Mouse (Mus musculus) left cerebral cortex, postnatal 10 days (tissue): Measurements from ENCODE around the gene Sept14. TPM values are rescaled to one million over a fixed set of nuclear protein-coding genes. Genes with fewer than 3 reads are reported as not detected.
"Not testable (repeated sequence)": the region's sequence is repeated elsewhere in the genome, so short reads cannot be mapped to it uniquely, and the experiment has no call there.

Source experiments
- DNase-seq, 2 experiments: peaks; one replicate each; pipeline ENCODE4 v3.0.0; 2021 to 2022; ENCODE audit warnings: low spot score in 2 of 2, mixed read lengths in 1 of 2; ENCODE audit errors: extremely low spot score in 1 of 2
- intact Hi-C: fragments of 180-260 bp; cut with DNase I; formaldehyde crosslinking; loops from one replicate; pipeline ENCODE4 v1.15.1; 2025
- total RNA-seq, 2 experiments: library from RNA; stranded (reverse); gene quantifications; 2 replicates each; pipeline ENCODE4 v1.2.3; 2021

The Sept14 gene
- total RNA-seq, 2 experiments from 2014 or later, result not detected

DNA sequence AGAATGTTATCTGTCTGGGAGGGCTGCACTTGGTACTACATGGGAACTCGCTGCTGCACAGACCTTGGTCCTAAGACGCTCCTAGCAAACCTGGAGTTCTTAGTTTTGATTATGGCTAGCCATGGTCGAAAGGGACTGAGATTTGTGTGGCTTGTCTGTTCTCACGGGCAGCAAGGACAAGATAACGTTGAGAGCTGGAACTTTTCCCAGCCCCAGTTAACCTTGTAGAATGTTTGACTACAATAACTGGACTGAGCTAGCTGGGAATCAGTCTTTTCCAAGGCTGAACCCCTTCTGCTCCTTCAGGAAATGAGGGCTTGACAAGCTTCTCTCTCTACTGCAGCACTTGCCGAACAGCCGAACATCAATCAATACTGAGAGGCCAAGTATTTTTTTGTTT lies 20.7 kb downstream of the Sept14 start:
- intact Hi-C loops, result no loop called here
- no peak for DNase-seq

DNA sequence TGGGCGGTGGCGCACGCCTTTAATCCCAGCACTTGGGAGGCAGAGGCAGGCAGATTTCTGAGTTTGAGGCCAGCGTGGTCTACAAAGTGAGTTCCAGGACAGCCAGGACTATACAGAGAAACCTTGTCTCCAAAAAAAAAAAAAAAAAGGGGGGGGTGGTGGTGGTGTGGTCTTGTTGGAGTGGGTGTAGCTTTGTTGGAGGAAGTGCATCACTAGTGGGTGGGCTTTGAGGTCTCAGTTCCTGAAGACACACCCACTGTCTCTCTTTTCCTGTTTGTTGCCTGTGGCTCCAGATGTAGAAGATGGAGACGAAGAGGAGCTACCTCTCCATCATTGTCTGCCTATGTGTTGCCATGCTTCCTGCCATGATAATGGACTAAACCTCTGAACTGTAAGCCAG lies 23.2 kb downstream of the Sept14 start:
- DNase-seq, intact Hi-C loops: not testable (repeated sequence)

DNA sequence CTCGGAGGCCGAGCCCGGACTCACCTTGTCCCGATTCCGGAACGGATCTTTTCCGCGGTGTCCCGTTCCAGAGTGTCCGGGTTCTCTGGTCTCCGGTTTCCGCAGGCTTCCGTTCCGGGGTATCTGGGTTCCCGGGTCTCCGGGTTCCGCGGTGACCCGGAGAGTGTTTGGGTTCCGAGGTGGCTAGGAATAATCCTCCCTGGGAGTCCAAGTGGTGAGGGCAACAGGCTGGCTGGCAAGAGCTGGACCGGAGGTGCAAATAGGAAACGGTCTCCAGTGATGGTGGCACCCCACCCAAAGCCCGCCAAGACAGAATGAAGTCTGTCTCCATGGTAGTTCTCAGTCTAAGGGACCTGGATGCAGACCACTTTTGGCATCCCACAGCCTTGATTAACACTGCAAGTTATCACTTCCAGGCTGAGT lies 38.3 kb downstream of the Sept14 start, which contains the start of gene Zfp11:
Gene Zfp11 (minus strand): TSS at position 64 of the 423 bp plus-strand sequence.
- peak; percentile 80 to 87 for DNase-seq
- intact Hi-C loops, result loop anchor here (5.0 kb wide), 2 partner anchors 42 to 58 kb away; no protein-coding TSS in a partner anchor

DNA sequence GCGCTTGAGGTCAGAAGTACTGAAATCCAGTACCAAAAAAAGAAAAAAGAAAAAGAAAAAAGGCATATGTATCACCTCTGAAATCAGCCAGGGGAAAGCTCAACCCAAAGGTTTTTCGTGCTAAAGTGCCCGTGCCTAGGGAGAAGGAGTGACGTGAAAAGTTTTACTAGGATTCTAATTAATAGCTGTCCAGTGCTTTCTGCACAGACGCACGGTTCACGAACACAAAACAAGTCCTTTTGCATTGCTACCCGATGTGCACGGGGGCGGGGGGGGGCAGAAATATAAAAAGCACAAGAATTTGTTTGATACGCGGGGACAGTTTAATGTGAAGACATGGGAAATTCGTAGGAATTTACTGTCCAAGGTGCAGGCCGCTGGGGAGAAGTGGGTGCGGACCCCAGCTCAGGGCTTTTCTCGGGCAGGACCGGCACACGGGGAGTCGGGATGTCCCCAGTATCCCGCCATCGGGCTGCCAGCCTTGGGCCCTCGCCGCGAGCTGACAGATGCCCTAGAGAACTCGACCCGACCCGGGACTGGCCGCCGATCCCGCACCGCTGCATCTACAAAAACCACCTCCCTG lies 38.8 kb downstream of the Sept14 start:
- no peak for DNase-seq
- intact Hi-C loops, result loop anchor here (5.0 kb wide), 2 partner anchors 43 to 57 kb away; no protein-coding TSS in a partner anchor

DNA sequence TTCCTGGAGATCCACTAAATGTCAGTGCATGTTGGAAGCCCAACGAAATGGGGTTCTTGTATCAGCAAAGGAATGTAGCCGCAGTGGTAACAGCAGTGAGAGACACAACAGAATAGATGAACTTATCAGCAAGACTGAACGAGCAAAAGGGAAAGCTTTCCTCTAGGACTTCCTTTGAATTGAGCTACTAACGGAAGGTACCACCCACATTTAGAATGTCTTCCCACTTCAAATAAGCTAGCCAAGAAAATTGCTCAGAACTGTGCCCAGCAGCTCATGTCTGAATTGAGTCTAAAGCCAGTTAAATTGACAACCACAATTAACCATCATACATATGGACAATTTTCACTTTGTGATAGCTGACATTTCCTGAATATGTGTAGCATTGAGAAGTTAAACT lies 40.5 kb downstream of the Sept14 start:
- intact Hi-C loops, result no loop called here

DNA sequence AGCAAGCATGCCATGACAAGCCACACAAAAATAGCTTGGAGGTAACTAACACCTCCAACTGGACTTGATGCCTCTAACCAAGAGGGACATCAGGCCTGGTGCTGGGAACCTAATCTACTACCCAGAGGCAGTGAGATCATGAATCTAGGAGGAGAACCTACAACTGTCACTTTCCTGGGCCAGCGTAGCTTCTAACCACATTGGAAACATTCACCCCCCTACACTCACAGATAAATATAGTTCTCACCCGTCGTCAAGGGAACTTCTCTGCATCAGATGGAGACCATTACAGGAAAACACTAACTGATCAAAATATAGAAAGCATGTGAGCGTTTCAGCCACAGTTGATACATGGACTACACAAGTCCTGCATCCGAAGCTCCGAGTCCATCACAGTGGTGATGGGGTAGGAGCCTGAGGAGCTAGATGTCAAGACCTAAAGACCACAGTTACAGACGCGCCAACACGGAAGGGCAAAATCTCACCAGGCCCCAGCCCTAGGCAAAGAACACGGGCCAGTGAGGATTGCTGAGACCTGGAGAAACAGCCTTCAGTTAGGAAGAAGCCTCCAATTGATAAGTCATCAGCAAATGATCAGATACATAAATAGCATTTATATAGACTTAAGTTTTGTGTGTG lies 41.9 kb downstream of the Sept14 start:
- intact Hi-C loops, result no loop called here
- DNase-seq, result no peak

More for the DNA sequence above, 40.5 kb downstream of the Sept14 start:
- DNase-seq, result no peak

DNA sequence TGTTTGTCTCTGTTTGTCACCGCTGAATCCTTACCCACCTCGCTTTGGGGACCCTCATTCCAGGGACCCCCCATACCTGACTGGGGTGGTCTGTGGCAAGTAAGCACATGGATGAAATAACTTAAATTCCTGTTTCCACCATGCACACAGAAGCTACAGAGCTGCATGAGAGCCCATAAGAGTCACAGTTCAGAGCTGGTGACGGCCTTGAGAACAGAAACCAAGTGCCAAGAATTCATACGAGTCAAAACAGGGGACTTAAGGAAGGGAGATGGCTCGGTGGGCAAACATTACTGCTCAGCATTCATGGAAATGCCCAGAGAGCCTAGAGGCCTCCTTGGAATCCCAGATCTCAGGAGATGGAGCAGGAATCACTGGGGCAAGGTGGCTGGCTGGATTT lies 44.2 kb downstream of the Sept14 start:
- intact Hi-C loops, result no loop called here
- no peak for DNase-seq

DNA sequence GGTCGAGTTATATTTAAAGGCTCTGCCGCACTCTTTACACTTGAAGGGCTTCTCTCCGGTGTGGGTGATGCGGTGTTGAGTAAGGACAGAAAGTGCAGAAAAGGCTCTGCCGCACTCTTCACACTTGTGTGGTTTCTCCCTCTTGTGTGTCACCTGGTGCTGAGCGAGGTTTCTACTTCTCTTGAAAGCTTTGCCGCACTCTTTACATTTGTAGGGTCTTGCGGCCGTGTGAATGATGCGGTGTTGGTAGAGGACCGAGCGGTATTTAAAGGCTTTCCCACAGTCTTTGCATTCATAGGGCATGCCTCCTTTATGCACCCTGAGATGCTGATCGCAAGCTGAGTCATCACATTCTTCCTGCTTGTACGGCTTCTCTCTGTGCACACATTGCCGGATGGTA lies 50.4 kb downstream of the Sept14 start:
- intact Hi-C loops, result no loop called here
- DNase-seq, result no peak

DNA sequence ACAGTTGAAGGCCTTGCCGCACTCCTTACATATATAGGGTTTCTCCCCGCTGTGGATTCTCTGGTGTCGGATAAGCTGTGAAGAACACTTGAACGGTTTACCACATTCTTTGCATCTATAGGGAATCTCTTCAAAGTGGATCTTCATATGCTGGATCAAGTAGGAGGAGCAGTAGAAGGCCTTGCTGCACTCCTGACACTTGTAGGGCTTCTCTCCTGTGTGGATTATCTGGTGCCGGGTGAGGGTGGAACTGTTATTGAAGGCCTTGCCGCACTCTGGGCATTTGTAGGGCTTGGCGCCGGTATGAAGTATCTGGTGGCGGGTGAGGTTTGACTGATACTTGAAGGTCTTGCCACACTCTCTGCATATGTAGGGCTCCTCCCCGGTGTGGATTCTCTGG lies 51.3 kb downstream of the Sept14 start:
- no peak for DNase-seq
- intact Hi-C loops, result no loop called here

DNA sequence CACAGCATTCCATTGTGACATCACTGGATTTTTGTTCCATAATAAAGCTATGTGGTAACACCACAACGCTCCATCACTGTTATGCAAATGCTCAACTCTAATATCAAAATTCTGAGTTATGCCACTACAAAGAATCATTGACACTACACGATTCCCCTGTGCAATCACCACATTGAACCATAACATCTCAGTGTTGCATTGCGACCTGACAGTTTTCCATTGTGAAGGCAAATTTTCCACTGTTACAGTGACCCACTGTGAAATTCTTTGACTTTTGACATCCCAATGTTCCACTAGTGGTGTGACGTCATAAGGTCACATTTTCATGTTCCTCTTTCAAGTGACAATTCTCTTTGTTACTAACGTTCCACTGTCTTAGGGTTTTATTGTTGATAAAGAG lies 57.5 kb downstream of the Sept14 start:
- no peak for DNase-seq
- intact Hi-C loops, result no loop called here

Other genes starting within 250 kb of the Sept14 start
- 100 to 1,000 TPM; 125 to 134 TPM for gene Sfswap, start 207.3 kb downstream of the Sept14 start, total RNA-seq
- gene Mmp17, start 124.3 kb downstream of the Sept14 start, total RNA-seq, result 10 to 100 TPM; 62.2 to 62.9 TPM
- 1 to 10 TPM; 8.0 to 8.1 TPM for gene Zfp11, start 38.4 kb downstream of the Sept14 start, total RNA-seq
- gene Mrps17, start 7.0 kb upstream of the Sept14 start, total RNA-seq, result 10 to 100 TPM; 75.9 to 90.0 TPM
- gene Nipsnap2, start 16.6 kb upstream of the Sept14 start, total RNA-seq, result 10 to 100 TPM; 75.6 to 77.0 TPM
- 10 to 100 TPM; 21.9 to 23.6 TPM for gene Psph, start 78.9 kb upstream of the Sept14 start, total RNA-seq
- 10 to 100 TPM; 20.2 to 20.5 TPM for gene Sumf2, start 138.5 kb upstream of the Sept14 start, total RNA-seq
- 100 to 1,000 TPM; 426 to 432 TPM for gene Chchd2, start 179.0 kb upstream of the Sept14 start, total RNA-seq
- 1 to 10 TPM; 3.8 to 5.8 TPM for gene Zbed5, start 187.2 kb upstream of the Sept14 start, total RNA-seq
- gene Phkg1, start 190.0 kb upstream of the Sept14 start, total RNA-seq, result 1 to 10 TPM; 7.8 to 8.7 TPM
- 1 to 10 TPM; 1.6 to 2.3 TPM for gene Nupr1l, start 200.0 kb upstream of the Sept14 start, total RNA-seq
- 10 to 100 TPM; 49.8 to 58.2 TPM for gene Vkorc1l1, start 233.5 kb upstream of the Sept14 start, total RNA-seq